Mouse (Mus musculus): Measurements from ENCODE around the gene Limk2.

DNA sequence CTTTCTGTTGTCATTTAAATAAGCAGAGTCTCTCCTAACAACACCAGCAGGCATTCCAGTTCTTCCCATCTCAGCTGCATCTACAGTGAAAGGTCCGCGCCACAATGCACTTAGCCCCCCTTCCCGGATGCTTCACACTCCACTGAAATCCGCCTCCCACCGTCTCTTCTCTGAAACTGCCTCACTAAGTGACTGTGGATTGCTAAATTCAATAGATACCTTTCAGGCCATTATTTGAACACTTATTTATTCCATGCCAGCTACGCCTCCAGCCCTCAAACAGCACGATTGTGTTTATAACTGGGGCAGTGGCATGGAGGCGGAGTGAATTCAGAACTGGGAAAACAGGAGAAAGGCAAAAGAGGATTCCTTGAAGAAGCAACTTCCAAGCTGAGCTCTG is 12.4 kb downstream of the Limk2 start:
- TF ChIP-seq MAFK (IDR thresholded peaks at IDR 0.05; ENCODE audit: insufficient read depth, low read depth, low read length) = no peak
- no peak for TF ChIP-seq HCFC1 (IDR thresholded peaks at IDR 0.05; ENCODE audit: borderline replicate concordance, insufficient read depth, low read length)
- TF ChIP-seq CHD2 (IDR thresholded peaks at IDR 0.05; ENCODE audit: low read depth, low read length) = no peak
